Comparison of ENCODE assay signal across 8 mouse cellular contexts in genomic region chr15:103255169-103255568, GRCm38 (mm10). TPM values are rescaled to one million over a fixed set of nuclear protein-coding genes. Genes with fewer than 3 reads are reported as not detected.
DNase-seq lines count a peak whose midpoint lies in the region; ATAC-seq and TF ChIP-seq lines count a peak whose summit lies in the region.

No protein-coding gene starts in this region.

- H3K27me3 ChIP-seq in E14TG2a.4 (ENCODE audit: insufficient read depth, low read length) = peaks cover 22% of the 10 kb centered on the region
- no peaks in the 10 kb centered on the region for H3K27me3 ChIP-seq in intestine, postnatal 0 days (replicated peaks; ENCODE audit: control insufficient read depth, insufficient read depth, low read length)
- H3K27me3 ChIP-seq in neural tube, embryonic 12.5 days (replicated peaks) = peaks cover 8% of the 10 kb centered on the region; the same call in 1 of the 2 replicates

- H3K4me1 ChIP-seq in E14TG2a.4 (replicated peaks; ENCODE audit: low read depth, low read length) = peaks cover 62% of the 10 kb centered on the region
- 0 out of 2 replicates have a peak, but pooled peaks cover 6% of the 10 kb centered on the region for H3K4me1 ChIP-seq in intestine, postnatal 0 days (replicated peaks; ENCODE audit: control insufficient read depth, insufficient read depth, low read length)
- peaks cover 19% of the 10 kb centered on the region for H3K4me1 ChIP-seq in lung, adult 2 months (ENCODE audit: control insufficient read depth, insufficient read depth, low read length)
- H3K4me1 ChIP-seq in neural tube, embryonic 12.5 days = peaks cover 12% of the 10 kb centered on the region

- TF ChIP-seq CTCF in E14TG2a.4 (conservative IDR thresholded peaks at IDR 0.05; ENCODE audit: low read length) = no peak
- peak; percentile 56 for TF ChIP-seq CTCF in intestine, postnatal 0 days (IDR thresholded peaks at IDR 0.05; ENCODE audit: low read depth)
- TF ChIP-seq CTCF in lung, adult 2 months (IDR thresholded peaks at IDR 0.05; ENCODE audit: insufficient read depth, low read length) = no peak

- H3K4me3 ChIP-seq in E14TG2a.4 (replicated peaks; ENCODE audit: low read length) = peak overlapping the region; percentile 71
- H3K4me3 ChIP-seq in intestine, postnatal 0 days (ENCODE audit: low read depth, low read length) = peak overlapping the region; percentile 41
- peak overlapping the region; percentile 56 for H3K4me3 ChIP-seq in lung, adult 2 months (replicated peaks; ENCODE audit: extremely low read depth, low read depth, low read length)
- H3K4me3 ChIP-seq in neural tube, embryonic 12.5 days = peak overlapping the region; percentile 32

- no peaks in the 10 kb centered on the region for H3K9me3 ChIP-seq in E14TG2a.4 (ENCODE audit: low read length)
- H3K9me3 ChIP-seq in intestine, postnatal 0 days (ENCODE audit: control insufficient read depth) = no peaks in the 10 kb centered on the region
- H3K9me3 ChIP-seq in neural tube, embryonic 12.5 days = no peaks in the 10 kb centered on the region

- peak overlapping the region; percentile 92 for H3K4me2 ChIP-seq in intestine, postnatal 0 days (replicated peaks; ENCODE audit: low read depth)
- peak overlapping the region; percentile 88 for H3K4me2 ChIP-seq in neural tube, embryonic 12.5 days (replicated peaks)

- intact Hi-C loops in gastrocnemius, postnatal 14 days (cut with DNase I; ENCODE audit: low total_unique reads) = no loop called here

- no peaks in the 10 kb centered on the region for H3K36me3 ChIP-seq in E14TG2a.4 (ENCODE audit: insufficient read depth, low read length)
- H3K36me3 ChIP-seq in intestine, postnatal 0 days (ENCODE audit: control insufficient read depth, insufficient read depth) = no peaks in the 10 kb centered on the region
- H3K36me3 ChIP-seq in neural tube, embryonic 12.5 days = no peaks in the 10 kb centered on the region

- peak overlapping the region; percentile 41; the same call in 1 of the 2 replicates for H3K9ac ChIP-seq in intestine, postnatal 0 days (ENCODE audit: low read depth, low read length)
- H3K9ac ChIP-seq in neural tube, embryonic 12.5 days = peak overlapping the region; percentile 45; the same call in 1 of the 2 replicates

- DNase-seq in adrenal gland, postnatal 25 days = peak; percentile 55
- DNase-seq in gastrocnemius, postnatal 14 days = peak; percentile 38
- peak; percentile 54 for DNase-seq in lung, adult 2 months
- no peak for DNase-seq in frontal cortex, postnatal 14 days (ENCODE audit: low spot score in 2 of 2)
- DNase-seq in layer of hippocampus, postnatal 25 days (ENCODE audit: extremely low spot score in 1 of 2, low spot score in 1 of 2) = no peak

- 0 out of 2 replicates have a peak, but pooled peaks have one; percentile 15 for TF ChIP-seq POLR2A in lung, adult 2 months (IDR thresholded peaks at IDR 0.05; ENCODE audit: borderline replicate concordance, extremely low read depth, low read depth, low read length)

- peak; percentile 37 for ATAC-seq in intestine, postnatal 0 days
- peak; percentile 57 for ATAC-seq in neural tube, embryonic 12.5 days (ENCODE audit: low FRiP score, low read depth)

- 2% methylated on average over 24 of the region's 25 CpGs for WGBS in intestine, postnatal 0 days
- WGBS in lung, adult 2 months = under 1% methylated on average over 25 of the region's 25 CpGs
- WGBS in neural tube, embryonic 12.5 days = under 1% methylated on average over 24 of the region's 25 CpGs

- no peak overlapping the region for H3K27ac ChIP-seq in intestine, postnatal 0 days (ENCODE audit: low read depth, low read length)
- no peak overlapping the region; the same call in 1 of the 2 replicates for H3K27ac ChIP-seq in neural tube, embryonic 12.5 days

RNA-seq across cellular contexts. Expression of gene Nfe2, which starts 3.0 kb away (rescaled TPM):
- 0.58 TPM in 1 of 2 replicates, not detected in the other for total RNA-seq in adrenal gland, postnatal 25 days (2021)
- not detected for total RNA-seq in gastrocnemius, postnatal 14 days (2021)
- 0.82 and 0.90 TPM in 2 replicates for polyA plus RNA-seq in intestine, postnatal 0 days (2015; fragmentation: Nextera tagmentation; extraction: Ambion mirVana)
- 7.7 and 14.1 TPM in 2 replicates for polyA plus RNA-seq in lung, adult 2 months (2012; rRNA removed)
- polyA plus RNA-seq in neural tube, embryonic 12.5 days (2016; fragmentation: Nextera tagmentation; extraction: Ambion mirVana) = 3.2 and 4.3 TPM in 2 replicates
- total RNA-seq in layer of hippocampus, postnatal 25 days (2021) = not detected

RNA-seq across cellular contexts. Expression of gene Hnrnpa1, which starts 14.9 kb away (rescaled TPM):
- total RNA-seq in adrenal gland, postnatal 25 days (2021) = 210 and 212 TPM in 2 replicates
- total RNA-seq in gastrocnemius, postnatal 14 days (2021) = 100 to 1,000 TPM; 110 to 114 TPM
- 219 and 224 TPM in 2 replicates for polyA plus RNA-seq in intestine, postnatal 0 days (2015; fragmentation: Nextera tagmentation; extraction: Ambion mirVana)
- polyA plus RNA-seq in lung, adult 2 months (2012; rRNA removed) = 49.1 and 93.5 TPM in 2 replicates
- polyA plus RNA-seq in neural tube, embryonic 12.5 days (2016; fragmentation: Nextera tagmentation; extraction: Ambion mirVana) = 1,154 and 1,199 TPM in 2 replicates
- total RNA-seq in layer of hippocampus, postnatal 25 days (2021) = 100 to 1,000 TPM; 253 to 258 TPM

RNA-seq across cellular contexts. Expression of gene Cbx5, which starts 15.6 kb away (rescaled TPM):
- 73.2 and 88.5 TPM in 2 replicates for total RNA-seq in adrenal gland, postnatal 25 days (2021)
- total RNA-seq in gastrocnemius, postnatal 14 days (2021) = 10 to 100 TPM; 29.9 to 41.5 TPM
- 24.0 TPM in 2 replicates for polyA plus RNA-seq in intestine, postnatal 0 days (2015; fragmentation: Nextera tagmentation; extraction: Ambion mirVana)
- polyA plus RNA-seq in lung, adult 2 months (2012; rRNA removed) = 12.2 and 20.0 TPM in 2 replicates
- 149 and 157 TPM in 2 replicates for polyA plus RNA-seq in neural tube, embryonic 12.5 days (2016; fragmentation: Nextera tagmentation; extraction: Ambion mirVana)
- total RNA-seq in layer of hippocampus, postnatal 25 days (2021) = 100 to 1,000 TPM; 180 to 183 TPM

RNA-seq across cellular contexts. Expression of gene Copz1, which starts 17.3 kb away (rescaled TPM):
- 143 and 145 TPM in 2 replicates for total RNA-seq in adrenal gland, postnatal 25 days (2021)
- 10 to 100 TPM; 38.0 to 38.5 TPM for total RNA-seq in gastrocnemius, postnatal 14 days (2021)
- 248 and 253 TPM in 2 replicates for polyA plus RNA-seq in intestine, postnatal 0 days (2015; fragmentation: Nextera tagmentation; extraction: Ambion mirVana)
- polyA plus RNA-seq in lung, adult 2 months (2012; rRNA removed) = 55.1 and 86.2 TPM in 2 replicates
- 231 and 243 TPM in 2 replicates for polyA plus RNA-seq in neural tube, embryonic 12.5 days (2016; fragmentation: Nextera tagmentation; extraction: Ambion mirVana)
- 100 to 1,000 TPM; 101 to 105 TPM for total RNA-seq in layer of hippocampus, postnatal 25 days (2021)

RNA-seq across cellular contexts. Expression of gene Gpr84, which starts 55.2 kb away (rescaled TPM):
- not detected in 2 replicates for total RNA-seq in adrenal gland, postnatal 25 days (2021)
- not detected for total RNA-seq in gastrocnemius, postnatal 14 days (2021)
- polyA plus RNA-seq in intestine, postnatal 0 days (2015; fragmentation: Nextera tagmentation; extraction: Ambion mirVana) = not detected in 2 replicates
- polyA plus RNA-seq in lung, adult 2 months (2012; rRNA removed) = 0.08 and 0.22 TPM in 2 replicates
- 0.25 and 0.29 TPM in 2 replicates for polyA plus RNA-seq in neural tube, embryonic 12.5 days (2016; fragmentation: Nextera tagmentation; extraction: Ambion mirVana)
- total RNA-seq in layer of hippocampus, postnatal 25 days (2021) = 1 to 10 TPM in 1 of 2 experiments, under 1 TPM in 1; 0.66 to 1.1 TPM

Comparison
In these comparisons a context has a peak if more than half of its experiments do, and no peak if none do; other contexts are left out.
1. DNase-seq: peak in adrenal gland, postnatal 25 days (single experiment), gastrocnemius, postnatal 14 days (single experiment) and lung, adult 2 months (single experiment); none in frontal cortex, postnatal 14 days (0 of 2) and layer of hippocampus, postnatal 25 days (0 of 2).
2. Peak in every context shown above with its lines, with median percentiles within 50 percentile points of each other: H3K4me3 ChIP-seq.